Mouse (Mus musculus): ENCODE measurements around the gene Cdc42bpg. TPM values are rescaled to one million over a fixed set of nuclear protein-coding genes. Genes with fewer than 3 reads are reported as not detected.

Cdc42bpg gene
- polyA plus RNA-seq, 1 experiment: 133 TPM

- Histone ChIP-seq H3K4me3 (replicated peaks; ENCODE audit: extremely low read depth, low read depth, low read length) (peak overlapping the region; percentile 95), H3K4me1 (ENCODE audit: control insufficient read depth, insufficient read depth, low read length) (peaks cover 20% of the 10 kb centered on the region)
- TF ChIP-seq CTCF (IDR thresholded peaks at IDR 0.05; ENCODE audit: insufficient read depth, low read length) (no peak), POLR2A (IDR thresholded peaks at IDR 0.05; ENCODE audit: borderline replicate concordance, extremely low read depth, low read depth, low read length) (no peak)
- no peak for DNase-seq
- WGBS: 4% methylated on average over 23 of the region's 23 CpGs
Measured at GRCm38 (mm10) chr19:6341453-6342077, 35.3 kb downstream of the Cdc42bpg start.

GRCm38 (mm10) chr19:6342276-6342933 is 36.1 kb downstream of the Cdc42bpg start:
- H3K4me1 ChIP-seq (ENCODE audit: control insufficient read depth, insufficient read depth, low read length): peaks cover 18% of the 10 kb centered on the region
- no peak for DNase-seq
- H3K4me3 ChIP-seq (replicated peaks; ENCODE audit: extremely low read depth, low read depth, low read length): peak overlapping the region; percentile 95
- 55% methylated on average over 5 of the region's 5 CpGs for WGBS
- TF ChIP-seq CTCF (IDR thresholded peaks at IDR 0.05; ENCODE audit: insufficient read depth, low read length) (no peak), POLR2A (IDR thresholded peaks at IDR 0.05; ENCODE audit: borderline replicate concordance, extremely low read depth, low read depth, low read length) (no peak)

GRCm38 (mm10) chr19:6343066-6343925 is 37.0 kb downstream of the Cdc42bpg start:
- no peak overlapping the region for H3K4me3 ChIP-seq (replicated peaks; ENCODE audit: extremely low read depth, low read depth, low read length)
- 70% methylated on average over 19 of the region's 19 CpGs for WGBS

GRCm38 (mm10) chr19:6343996-6344395 is 37.7 kb downstream of the Cdc42bpg start:
- peaks cover 18% of the 10 kb centered on the region for H3K4me1 ChIP-seq (ENCODE audit: control insufficient read depth, insufficient read depth, low read length)
- no peak for TF ChIP-seq CTCF (IDR thresholded peaks at IDR 0.05; ENCODE audit: insufficient read depth, low read length)
- TF ChIP-seq POLR2A (IDR thresholded peaks at IDR 0.05; ENCODE audit: borderline replicate concordance, extremely low read depth, low read depth, low read length): no peak
- DNase-seq: no peak
- 88% methylated on average over 5 of the region's 5 CpGs for WGBS
- H3K4me3 ChIP-seq (replicated peaks; ENCODE audit: extremely low read depth, low read depth, low read length): no peak overlapping the region

More at GRCm38 (mm10) chr19:6343066-6343925, 37.0 kb downstream of the Cdc42bpg start:
- DNase-seq: no peak
- TF ChIP-seq POLR2A (IDR thresholded peaks at IDR 0.05; ENCODE audit: borderline replicate concordance, extremely low read depth, low read depth, low read length): no peak
- TF ChIP-seq CTCF (IDR thresholded peaks at IDR 0.05; ENCODE audit: insufficient read depth, low read length): no peak
- peaks cover 18% of the 10 kb centered on the region for H3K4me1 ChIP-seq (ENCODE audit: control insufficient read depth, insufficient read depth, low read length)

GRCm38 (mm10) chr19:6346023-6346422 is 39.8 kb downstream of the Cdc42bpg start:
- 82% methylated on average over 5 of the region's 5 CpGs for WGBS
- Histone ChIP-seq H3K4me3 (replicated peaks; ENCODE audit: extremely low read depth, low read depth, low read length) (no peak overlapping the region), H3K4me1 (ENCODE audit: control insufficient read depth, insufficient read depth, low read length) (peaks cover 17% of the 10 kb centered on the region)
- DNase-seq: no peak
- TF ChIP-seq POLR2A (IDR thresholded peaks at IDR 0.05; ENCODE audit: borderline replicate concordance, extremely low read depth, low read depth, low read length) (no peak), CTCF (IDR thresholded peaks at IDR 0.05; ENCODE audit: insufficient read depth, low read length) (no peak)

- DNase-seq: no peak
Measured at GRCm38 (mm10) chr19:6346661-6347060, 40.4 kb downstream of the Cdc42bpg start.

GRCm38 (mm10) chr19:6347615-6348014 is 41.4 kb downstream of the Cdc42bpg start:
- H3K4me1 ChIP-seq (ENCODE audit: control insufficient read depth, insufficient read depth, low read length): peaks cover 14% of the 10 kb centered on the region
- no peak for TF ChIP-seq POLR2A (IDR thresholded peaks at IDR 0.05; ENCODE audit: borderline replicate concordance, extremely low read depth, low read depth, low read length)
- TF ChIP-seq CTCF (IDR thresholded peaks at IDR 0.05; ENCODE audit: insufficient read depth, low read length): no peak
- 96% methylated on average over 4 of the region's 4 CpGs for WGBS
- DNase-seq: no peak
- H3K4me3 ChIP-seq (replicated peaks; ENCODE audit: extremely low read depth, low read depth, low read length): no peak overlapping the region

More at GRCm38 (mm10) chr19:6346661-6347060, 40.4 kb downstream of the Cdc42bpg start:
- no peak overlapping the region for H3K4me3 ChIP-seq (replicated peaks; ENCODE audit: extremely low read depth, low read depth, low read length)
- H3K4me1 ChIP-seq (ENCODE audit: control insufficient read depth, insufficient read depth, low read length): peaks cover 16% of the 10 kb centered on the region
- WGBS: 65% methylated on average over 10 of the region's 10 CpGs
- TF ChIP-seq POLR2A (IDR thresholded peaks at IDR 0.05; ENCODE audit: borderline replicate concordance, extremely low read depth, low read depth, low read length): no peak

GRCm38 (mm10) chr19:6348717-6349116 is 42.5 kb downstream of the Cdc42bpg start:
- peaks cover 8% of the 10 kb centered on the region for H3K4me1 ChIP-seq (ENCODE audit: control insufficient read depth, insufficient read depth, low read length)
- no peak overlapping the region for H3K4me3 ChIP-seq (replicated peaks; ENCODE audit: extremely low read depth, low read depth, low read length)
- 52% methylated on average over 9 of the region's 9 CpGs for WGBS
- TF ChIP-seq POLR2A (IDR thresholded peaks at IDR 0.05; ENCODE audit: borderline replicate concordance, extremely low read depth, low read depth, low read length): no peak
- no peak for TF ChIP-seq CTCF (IDR thresholded peaks at IDR 0.05; ENCODE audit: insufficient read depth, low read length)
- no peak for DNase-seq

- Histone ChIP-seq H3K4me3 (replicated peaks; ENCODE audit: extremely low read depth, low read depth, low read length) (no peak overlapping the region), H3K4me1 (ENCODE audit: control insufficient read depth, insufficient read depth, low read length) (peaks cover 6% of the 10 kb centered on the region)
- no peak for DNase-seq
- 39% methylated on average over 14 of the region's 14 CpGs for WGBS
- no peak for TF ChIP-seq POLR2A (IDR thresholded peaks at IDR 0.05; ENCODE audit: borderline replicate concordance, extremely low read depth, low read depth, low read length)
- no peak for TF ChIP-seq CTCF (IDR thresholded peaks at IDR 0.05; ENCODE audit: insufficient read depth, low read length)
Measured at GRCm38 (mm10) chr19:6349215-6349983, 43.1 kb downstream of the Cdc42bpg start.
